Mouse (Mus musculus) MEL (cell line): ENCODE results near the gene Tmcc3.

Source experiments
- CTCF ChIP-seq, 3 experiments: IDR thresholded peaks in 2 of 3; conservative IDR thresholded peaks in 1 of 3; 2 replicates each; pipeline ENCODE4 v1.5.1; 2011 to 2012; ENCODE audit warnings: low read length in 3 of 3, low read depth in 2 of 3, mild to moderate bottlenecking in 2 of 3, improper control_type of control experiment in 1 of 3, inconsistent platforms in 1 of 3, mixed read lengths in 1 of 3, moderate library complexity in 1 of 3; ENCODE audit not compliant: control insufficient read depth in 1 of 3, insufficient read depth in 1 of 3, poor library complexity in 1 of 3, severe bottlenecking in 1 of 3
- POLR2A ChIP-seq, 2 experiments: IDR thresholded peaks; 2 replicates each; pipeline ENCODE4 v1.6.1; 2011 to 2012; ENCODE audit warnings: low read length in 2 of 2, mild to moderate bottlenecking in 2 of 2, control low read depth in 1 of 2, improper control_type of control experiment in 1 of 2, low read depth in 1 of 2, moderate library complexity in 1 of 2; ENCODE audit not compliant: control insufficient read depth in 1 of 2, insufficient read depth in 1 of 2, poor library complexity in 1 of 2
- RCOR1 ChIP-seq: IDR thresholded peaks from 2 replicates; pipeline ENCODE4 v1.6.1; 2012; ENCODE audit warnings: low read depth, mild to moderate bottlenecking, inconsistent platforms, low read length, improper control_type of control experiment
- UBTF ChIP-seq: IDR thresholded peaks from 2 replicates; pipeline ENCODE4 v1.6.1; 2012; ENCODE audit warnings: low read depth, mild to moderate bottlenecking, inconsistent platforms, low read length, improper control_type of control experiment, moderate library complexity, borderline replicate concordance; ENCODE audit not compliant: insufficient read depth
- ZNF384 ChIP-seq: IDR thresholded peaks from 2 replicates; pipeline ENCODE4 v1.6.1; 2012; ENCODE audit warnings: low read depth, mild to moderate bottlenecking, inconsistent platforms, low read length, improper control_type of control experiment

DNA sequence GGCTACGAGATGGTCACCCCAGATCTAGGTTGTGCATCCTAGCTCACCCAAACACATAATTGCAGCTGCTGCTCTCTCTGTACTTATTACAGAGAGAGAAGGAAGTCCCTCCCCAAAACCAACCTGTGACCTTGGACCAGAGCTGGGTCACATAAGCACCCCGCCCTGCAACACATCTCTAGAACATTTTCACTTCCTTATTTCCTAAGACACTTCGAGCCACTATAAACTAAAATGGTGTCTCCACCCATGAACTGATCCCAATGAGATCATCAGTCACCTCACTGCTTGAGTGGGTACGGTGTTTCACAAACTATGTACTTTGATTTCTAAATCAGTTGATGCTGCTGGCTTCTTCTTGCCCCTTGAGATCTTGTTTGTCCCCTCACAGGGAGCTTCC is 293.7 kb downstream of the Tmcc3 start:
- TF ChIP-seq CTCF (IDR thresholded peaks at IDR 0.05 in 2 of 3, conservative IDR thresholded peaks at IDR 0.05 in 1 of 3; ENCODE audit: control insufficient read depth in 1 of 3, insufficient read depth in 1 of 3, low read depth in 2 of 3, low read length in 3 of 3, poor library complexity in 1 of 3, severe bottlenecking in 1 of 3) (no peak), ZNF384 (no peak), POLR2A (IDR thresholded peaks at IDR 0.05; ENCODE audit: control insufficient read depth in 1 of 2, insufficient read depth in 1 of 2, low read depth in 1 of 2, low read length in 2 of 2, poor library complexity in 1 of 2) (no peak), UBTF (no peak), RCOR1 (no peak)
